Mouse (Mus musculus): ENCODE results near the gene Gtf3a.
"Not testable (repeated sequence)": the region's sequence is repeated elsewhere in the genome, so short reads cannot be mapped to it uniquely, and the experiment has no call there.

The Gtf3a gene

DNA sequence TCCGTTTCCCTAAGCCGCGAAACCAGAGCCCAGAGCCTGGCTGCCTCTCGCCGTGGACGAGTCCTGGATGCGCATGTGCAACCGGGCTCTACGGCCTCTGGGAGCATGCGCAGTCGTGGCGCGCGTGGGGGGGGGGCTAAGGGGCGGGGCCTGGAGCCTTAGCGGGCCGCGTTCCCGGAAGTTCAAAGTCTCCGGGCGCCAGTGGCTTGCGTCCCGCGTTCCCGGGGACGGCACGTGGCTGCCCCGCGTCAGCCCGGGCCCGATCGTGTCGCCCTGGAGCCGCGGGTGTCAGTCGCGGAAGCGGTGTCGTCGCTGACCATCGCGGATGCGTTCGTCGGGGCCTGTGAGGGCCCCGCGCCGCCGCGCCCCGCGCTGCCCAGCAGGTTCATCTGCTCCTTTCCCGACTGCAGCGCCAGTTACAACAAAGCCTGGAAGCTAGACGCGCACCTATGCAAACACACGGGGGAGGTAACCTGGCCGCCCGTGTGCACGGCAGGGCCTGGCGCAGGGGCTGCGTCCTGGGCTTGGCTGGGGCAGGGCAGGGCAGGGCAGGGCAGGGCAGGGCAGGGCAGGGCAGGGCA is at the start of gene Gtf3a:
TSS of gene Gtf3a (plus strand) at position 150 of the 581 bp plus-strand sequence.
- DNase-seq (ENCODE audit: low spot score in 2 of 2) = peak; percentile 51 to 71

DNA sequence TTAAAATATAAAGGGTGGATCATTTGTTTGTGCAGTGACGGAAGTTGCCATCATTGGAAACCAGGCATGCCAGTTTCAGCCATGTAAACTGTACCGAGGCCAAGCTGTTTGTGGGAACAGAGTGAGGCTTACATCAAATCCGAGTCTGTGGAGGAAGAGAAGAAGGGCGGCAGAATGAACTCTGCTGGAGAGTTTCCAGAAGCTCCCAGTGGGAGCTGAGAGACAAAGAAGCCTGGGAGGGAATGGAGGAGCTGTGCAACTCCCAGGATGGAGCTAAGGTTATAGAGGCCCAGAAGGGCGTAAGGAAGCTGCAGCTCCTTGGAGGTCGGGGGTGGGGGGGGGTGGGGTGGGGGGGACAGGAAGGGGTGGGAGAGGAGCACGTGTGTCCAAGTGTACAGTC is 48.1 kb upstream of the Gtf3a start:
- DNase-seq (ENCODE audit: low spot score in 2 of 2) = no peak

GRCm38 (mm10) chr5:146901501-146901900 is 47.0 kb upstream of the Gtf3a start:
- DNase-seq (ENCODE audit: low spot score in 2 of 2) = no peak

DNA sequence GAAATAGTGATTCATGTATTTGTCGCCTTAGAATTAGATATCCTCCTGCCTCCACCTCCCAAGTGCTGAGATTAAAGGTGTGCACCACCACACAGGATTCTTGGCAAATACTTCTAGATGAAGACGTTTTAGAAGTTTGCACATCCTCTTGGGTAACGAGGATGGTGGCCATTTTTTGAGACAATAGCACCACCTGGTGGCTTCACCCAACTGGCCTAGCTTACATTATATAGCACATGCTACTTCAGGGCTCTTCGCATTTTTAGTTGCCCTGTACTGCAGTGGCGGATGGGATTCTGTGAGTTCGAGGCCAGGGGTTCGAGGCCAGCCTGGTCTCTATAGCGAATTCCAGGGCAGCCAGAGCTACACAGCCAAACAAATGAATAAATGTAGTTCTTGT is 44.1 kb upstream of the Gtf3a start:
- peak; percentile 65 to 77 for DNase-seq (ENCODE audit: low spot score in 2 of 2)

DNA sequence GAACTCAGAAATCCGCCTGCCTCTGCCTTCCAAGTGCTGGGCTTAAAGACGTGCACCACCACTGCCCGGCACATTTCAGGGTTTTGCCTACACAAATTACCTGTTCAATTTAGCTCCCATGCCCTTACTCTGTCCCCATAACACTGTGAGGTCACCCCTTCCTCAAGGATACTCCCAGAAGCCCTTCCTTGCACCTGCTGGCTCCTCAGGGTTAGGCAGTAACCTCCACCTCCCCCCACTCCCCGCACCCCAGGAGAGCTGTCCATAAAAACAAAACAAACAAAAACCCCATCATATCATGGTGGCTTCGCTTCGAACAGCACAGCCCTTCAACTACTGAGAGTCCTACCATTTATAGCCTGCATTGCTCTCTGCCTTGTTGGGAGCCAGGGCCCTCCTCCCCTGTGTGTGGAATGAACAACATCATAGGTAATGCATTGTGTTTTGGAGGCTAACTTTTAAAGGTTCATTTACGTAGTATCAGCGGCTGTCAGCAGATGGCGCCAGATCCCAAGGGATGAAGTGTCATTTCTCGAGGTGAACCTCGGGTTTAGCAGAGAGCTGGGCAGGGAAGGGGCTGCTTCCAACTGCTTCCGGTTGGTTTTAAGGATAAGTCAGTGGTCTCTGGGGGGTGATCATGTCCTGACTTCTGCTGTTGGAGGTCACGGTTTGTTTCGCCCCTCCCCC is 42.8 kb upstream of the Gtf3a start:
- peak; percentile 60 to 61 for DNase-seq (ENCODE audit: low spot score in 2 of 2)

DNA sequence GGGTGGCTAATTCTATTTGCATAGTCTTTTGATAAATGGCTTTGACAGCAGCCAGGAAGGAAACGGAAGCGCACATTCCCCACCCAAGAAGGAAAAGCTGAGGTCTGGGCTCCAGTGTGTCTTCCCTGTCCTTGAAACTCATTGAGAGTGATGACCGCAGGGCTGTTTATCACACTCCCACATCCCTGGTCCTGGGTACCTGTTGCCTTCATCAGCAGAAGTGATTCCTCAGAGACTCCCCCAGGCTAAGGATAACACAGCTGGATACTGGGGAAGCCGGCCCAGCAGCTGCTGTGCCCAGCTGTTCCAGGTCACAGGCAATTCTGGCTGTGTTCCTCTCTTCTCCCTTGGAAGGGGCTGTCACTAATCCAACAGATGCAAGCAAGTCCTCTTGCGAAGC is 40.9 kb upstream of the Gtf3a start:
- DNase-seq (ENCODE audit: low spot score in 2 of 2) = no peak

DNA sequence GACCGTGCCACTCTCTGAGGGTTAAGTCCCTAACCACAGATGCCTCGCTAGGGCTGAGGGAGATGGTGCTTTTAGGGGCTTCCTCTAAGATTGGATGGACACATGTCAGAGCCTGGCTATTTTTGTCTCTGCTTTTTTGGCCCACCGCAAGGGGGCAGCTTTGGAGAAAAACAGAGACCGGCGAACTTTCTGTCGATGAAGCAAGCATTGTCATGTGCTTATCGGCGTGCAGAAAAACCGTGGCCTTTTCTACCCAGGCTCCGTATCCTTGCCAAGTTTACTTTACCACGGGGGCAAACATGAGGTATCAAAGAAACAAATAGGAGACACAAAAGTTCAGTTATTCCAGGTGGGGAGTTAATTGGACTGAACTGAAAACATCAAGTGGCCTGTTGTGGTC is 39.8 kb upstream of the Gtf3a start:
- no peak for DNase-seq (ENCODE audit: low spot score in 2 of 2)

DNA sequence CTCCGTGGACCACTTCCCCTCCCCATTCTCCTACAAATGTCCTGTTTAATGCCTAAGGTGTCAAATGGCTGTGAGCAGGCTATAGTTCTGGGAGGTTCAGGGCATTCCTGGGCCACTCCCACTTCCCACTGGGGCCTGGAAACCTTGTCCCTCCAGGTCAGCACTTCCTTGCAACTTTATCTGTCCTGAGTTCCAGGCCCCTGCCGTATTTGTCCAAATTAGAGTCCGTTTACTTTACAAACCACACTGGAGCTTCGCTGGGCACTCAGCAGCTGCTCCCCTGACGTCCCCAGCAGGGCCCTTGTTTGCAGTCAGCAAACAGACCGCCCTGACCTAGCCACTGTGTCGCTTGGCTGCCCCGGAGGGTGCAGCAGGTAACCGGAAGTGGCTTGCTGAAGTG is 36.3 kb upstream of the Gtf3a start:
- no peak for DNase-seq (ENCODE audit: low spot score in 2 of 2)

DNA sequence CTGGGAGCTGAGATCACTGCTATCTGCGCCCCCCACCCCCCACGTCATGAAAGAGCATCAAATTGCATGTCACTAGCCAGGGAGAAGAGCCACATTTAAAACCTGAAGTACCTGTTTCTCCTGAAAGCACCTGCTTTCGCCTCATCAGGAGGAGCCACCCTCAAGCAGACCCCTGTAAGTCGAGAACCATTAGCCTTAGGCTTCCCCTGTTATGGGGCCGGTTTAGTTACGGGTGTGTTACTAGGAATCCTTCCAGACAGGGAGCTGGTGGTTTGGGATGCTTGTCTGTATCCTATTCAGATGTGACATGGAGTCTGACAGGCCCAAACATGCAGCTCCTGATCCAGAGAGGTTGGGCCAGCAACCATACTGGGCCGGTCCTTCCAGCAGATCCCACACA is 35.1 kb upstream of the Gtf3a start:
- no peak for DNase-seq (ENCODE audit: low spot score in 2 of 2)

DNA sequence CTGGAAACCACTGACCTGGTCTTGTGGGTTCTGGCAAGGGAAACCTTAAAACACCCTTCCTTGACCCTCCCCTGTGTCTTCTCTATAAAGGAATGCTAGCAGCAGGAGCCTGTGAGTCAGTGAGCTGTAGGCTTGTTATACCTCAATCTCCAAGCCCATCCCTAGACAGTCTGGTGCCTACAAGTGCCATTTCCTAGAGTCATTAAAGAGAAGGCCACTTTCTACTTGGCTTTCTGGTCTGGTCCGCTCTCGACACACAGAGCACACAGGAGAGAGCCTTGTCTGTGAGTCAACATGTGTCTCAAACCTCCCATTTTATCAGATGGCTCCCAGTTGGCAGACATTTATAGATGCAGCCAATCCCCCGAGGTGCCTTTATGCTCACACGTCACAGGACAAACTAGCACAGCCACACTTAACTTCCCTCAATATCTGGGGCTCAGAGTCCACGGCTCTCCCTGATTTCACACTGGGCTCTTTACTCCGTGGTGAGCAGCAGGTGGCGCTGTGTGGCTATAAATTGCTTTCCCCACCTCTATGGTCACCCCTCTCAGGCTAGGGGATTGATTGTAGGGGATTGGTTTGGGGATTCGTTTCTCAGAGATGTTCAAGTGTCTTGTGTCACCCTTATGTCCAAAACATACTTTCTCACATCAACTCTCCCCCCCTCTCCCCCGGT is 34.2 kb upstream of the Gtf3a start:
- peak; percentile 34 to 40 for DNase-seq (ENCODE audit: low spot score in 2 of 2)

- DNase-seq (ENCODE audit: low spot score in 2 of 2) = no peak
These were observed 32.2 kb upstream of the Gtf3a start for GRCm38 (mm10) chr5:146916273-146916672.

DNA sequence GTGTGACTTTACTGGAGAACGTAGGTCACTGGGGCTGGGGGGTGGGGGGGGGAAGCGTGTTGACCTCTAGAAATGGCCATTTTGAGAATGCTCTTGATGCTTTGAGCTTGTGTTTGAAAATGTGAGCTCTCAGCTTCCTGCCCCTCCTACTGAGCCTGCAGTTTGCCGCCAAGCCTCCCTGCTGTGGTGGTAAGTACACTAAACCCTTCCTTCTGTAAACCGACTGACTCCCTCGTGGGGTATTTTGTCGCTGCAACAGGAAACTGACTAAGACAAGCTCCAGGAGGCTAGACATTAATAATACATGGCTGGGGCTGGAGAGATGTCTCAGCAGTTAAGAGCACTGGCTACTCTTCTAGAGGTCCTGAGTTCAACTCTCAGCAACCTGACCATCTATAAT is 31.7 kb upstream of the Gtf3a start:
- DNase-seq (ENCODE audit: low spot score in 2 of 2) = no peak

DNA sequence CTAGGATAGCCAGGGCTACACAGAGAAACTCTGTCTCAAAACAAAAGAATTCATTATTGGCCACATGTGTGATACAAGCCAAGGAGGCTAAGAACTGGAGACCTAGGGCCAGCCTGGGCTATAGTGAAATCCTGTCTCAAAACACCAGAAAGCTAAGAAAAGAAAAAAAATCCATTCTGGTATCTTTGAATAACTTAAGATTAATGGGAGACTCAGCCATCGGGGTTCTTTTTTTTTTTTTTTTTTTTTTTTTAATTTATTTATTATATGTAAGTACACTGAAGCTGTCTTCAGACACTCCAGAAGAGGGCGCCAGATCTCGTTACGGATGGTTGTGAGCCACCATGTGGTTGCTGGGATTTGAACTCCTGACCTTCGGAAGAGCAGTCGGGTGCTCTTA is 31.1 kb upstream of the Gtf3a start:
- not testable (repeated sequence) for DNase-seq (ENCODE audit: low spot score in 2 of 2)

DNA sequence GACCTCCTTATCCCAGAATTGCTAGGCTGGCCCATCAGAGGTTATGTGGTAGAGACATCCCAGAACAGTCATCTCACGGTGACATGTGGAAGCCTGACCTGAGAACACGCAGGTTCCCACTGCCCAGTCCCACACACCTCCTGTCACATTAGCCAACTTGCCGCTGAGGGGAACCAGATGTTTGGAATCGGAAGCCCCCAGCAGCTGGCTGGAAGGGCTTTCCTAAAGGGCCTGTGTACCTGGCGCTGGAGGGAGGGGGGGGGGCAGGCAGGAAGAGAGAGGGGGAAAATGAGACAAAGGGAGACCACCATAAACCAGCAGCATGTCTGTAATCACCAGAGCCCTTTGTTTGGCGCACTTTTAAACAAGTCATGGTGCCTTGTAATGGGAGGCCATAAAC is 28.6 kb upstream of the Gtf3a start:
- no peak for DNase-seq (ENCODE audit: low spot score in 2 of 2)

DNA sequence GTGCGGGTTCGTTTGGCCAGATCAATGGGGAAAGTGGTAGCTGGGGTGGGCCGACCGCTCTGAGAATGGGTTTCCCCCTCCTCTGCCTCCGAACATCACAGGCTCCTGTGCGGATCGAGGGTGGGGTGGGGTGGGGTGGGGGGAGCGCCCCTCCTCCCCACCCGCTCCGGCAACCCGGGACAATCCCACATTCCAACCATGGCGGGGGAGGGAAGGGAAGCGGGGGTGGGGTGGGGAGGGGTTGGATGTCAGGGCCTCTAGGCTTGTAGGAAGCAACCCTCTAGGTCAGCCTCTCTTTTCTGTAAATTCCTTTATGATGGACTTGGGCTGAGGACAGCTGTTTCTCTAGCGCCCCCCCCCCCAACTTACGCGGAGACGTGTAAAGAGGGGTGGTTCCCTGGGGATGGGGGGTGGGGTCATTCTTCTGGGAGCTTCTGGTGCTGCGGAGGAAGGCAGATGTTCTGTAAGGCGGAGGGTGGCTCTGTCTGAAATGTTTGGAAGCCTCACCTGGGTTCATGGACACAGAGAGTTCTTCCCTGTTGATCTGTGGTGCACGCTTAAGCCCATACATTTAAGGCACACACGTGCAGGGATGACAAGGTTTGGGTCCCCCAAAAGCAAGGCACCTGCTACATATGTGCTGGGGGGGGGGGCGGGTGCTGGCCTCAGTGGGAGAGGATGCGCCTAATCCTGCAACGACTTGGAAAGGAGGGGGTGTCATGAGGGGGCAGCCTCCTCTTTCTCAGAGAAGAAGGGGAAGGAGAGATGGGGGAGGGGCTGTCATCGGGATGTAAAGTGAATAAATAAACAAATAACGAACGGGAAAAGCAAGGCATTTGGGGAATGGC is 27.9 kb upstream of the Gtf3a start:
- DNase-seq (ENCODE audit: low spot score in 2 of 2) = no peak

DNA sequence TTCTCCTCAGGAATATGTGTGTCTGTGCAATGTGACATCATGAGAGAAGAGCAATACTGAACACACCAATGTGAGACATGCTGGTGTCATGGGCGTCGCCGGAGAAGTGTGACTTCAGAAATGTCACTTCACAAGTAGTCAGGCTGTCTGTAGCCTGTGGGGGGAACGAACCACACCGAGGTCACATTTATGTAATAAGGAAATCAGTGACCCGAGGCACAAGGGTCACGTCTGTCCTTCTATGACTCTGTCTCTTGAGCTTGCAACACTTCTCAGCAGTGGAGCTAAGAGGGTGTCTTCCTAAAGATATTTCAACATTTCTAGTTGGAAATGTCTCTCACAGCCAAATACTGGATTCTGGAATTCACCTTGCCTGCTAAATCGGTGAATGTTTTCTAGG is 27.2 kb upstream of the Gtf3a start:
- no peak for DNase-seq (ENCODE audit: low spot score in 2 of 2)

GRCm38 (mm10) chr5:146923547-146923946 is 24.9 kb upstream of the Gtf3a start:
- DNase-seq (ENCODE audit: low spot score in 2 of 2) = no peak

DNA sequence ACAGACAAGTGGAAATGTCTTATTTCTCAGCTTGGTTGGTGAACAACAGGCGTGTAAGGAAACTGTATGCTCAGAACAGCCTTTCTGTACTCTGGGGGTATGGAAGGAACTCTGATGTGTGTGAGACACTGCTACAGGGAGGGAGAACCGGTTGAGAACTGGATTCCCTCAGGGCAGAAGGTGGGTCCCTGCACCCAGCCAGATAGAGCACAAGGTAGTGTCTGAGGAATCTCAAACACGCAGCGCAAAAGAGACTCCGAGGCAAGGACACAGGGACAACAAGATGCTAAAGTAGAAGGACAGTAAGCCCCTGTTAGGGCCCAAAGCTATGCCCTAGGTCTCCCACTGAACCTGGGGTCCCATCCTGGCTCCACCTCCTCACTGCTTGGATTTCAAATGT is 21.8 kb upstream of the Gtf3a start:
- no peak for DNase-seq (ENCODE audit: low spot score in 2 of 2)

- no peak for DNase-seq (ENCODE audit: low spot score in 2 of 2)
These were observed 17.0 kb upstream of the Gtf3a start for GRCm38 (mm10) chr5:146931422-146931821.

DNA sequence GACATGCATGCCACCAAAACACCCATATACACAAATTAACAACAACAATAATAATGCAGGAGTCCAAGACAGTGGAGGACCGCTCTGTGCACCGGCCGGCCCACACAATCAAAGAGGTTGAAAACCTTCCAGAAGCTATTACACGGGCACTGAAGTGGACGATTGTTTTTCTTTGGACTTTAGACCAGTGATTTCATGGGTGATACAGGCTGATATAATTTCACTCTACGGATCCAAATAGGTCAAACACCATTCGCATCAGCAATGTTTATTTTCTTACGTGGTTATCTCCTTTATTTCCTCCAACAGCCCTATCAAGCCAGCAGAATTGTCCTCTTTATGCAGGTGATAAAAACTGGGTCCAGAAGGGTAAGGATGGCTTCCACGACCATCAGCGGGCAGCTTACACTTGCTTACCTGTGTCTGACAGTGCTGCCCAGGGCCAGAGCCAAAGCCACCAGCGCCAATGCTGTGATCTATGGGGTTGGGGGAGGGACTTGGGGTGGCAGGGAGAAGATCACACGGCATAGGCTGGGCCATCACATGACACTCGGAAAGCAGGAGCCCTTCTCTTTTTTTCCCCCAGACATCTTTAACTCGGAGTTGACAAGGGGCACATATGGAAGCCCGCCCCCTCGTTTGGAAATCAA is 16.4 kb upstream of the Gtf3a start:
- DNase-seq (ENCODE audit: low spot score in 2 of 2) = no peak

- DNase-seq (ENCODE audit: low spot score in 2 of 2) = no peak
These were observed 15.0 kb upstream of the Gtf3a start for GRCm38 (mm10) chr5:146933466-146933865.
